Mouse (Mus musculus) monocyte, adult 5-6 weeks (primary cell): ENCODE measurements around the gene Add2. TPM values are rescaled to one million over a fixed set of nuclear protein-coding genes. Genes with fewer than 3 reads are reported as not detected.

Experiments used
- ATAC-seq: fragments of 153-309, 156-312 bp; replicated peaks from 2 replicates; pipeline ENCODE4 v1.8.0; 2017; ENCODE audit warnings: mild to moderate bottlenecking; ENCODE audit not compliant: low TSS enrichment, insufficient number of reproducible peaks, severe bottlenecking, poor library complexity, low FRiP score
- total RNA-seq: library from RNA; stranded (forward); fragments of 200-1000, 200-491, 200-594 nt; gene quantifications from 3 replicates; pipeline ENCODE4 v1.2.3, GENCODE M21; 2017

Gene Add2
- total RNA-seq, 1 experiment from 2014 or later = not detected

- no peak for ATAC-seq
Measured at GRCm38 (mm10) chr6:86160878-86161277, 132.4 kb downstream of the Add2 start.

GRCm38 (mm10) chr6:86161586-86161985 is 133.1 kb downstream of the Add2 start:
- ATAC-seq = no peak

GRCm38 (mm10) chr6:86164028-86164427 is 135.5 kb downstream of the Add2 start:
- ATAC-seq = no peak

- no peak for ATAC-seq
Measured at GRCm38 (mm10) chr6:86166426-86166825, 137.9 kb downstream of the Add2 start.

GRCm38 (mm10) chr6:86167851-86168250 is 139.4 kb downstream of the Add2 start:
- ATAC-seq = no peak

- ATAC-seq = no peak
Measured at GRCm38 (mm10) chr6:86169166-86169565, 140.7 kb downstream of the Add2 start.

Other genes starting within 250 kb of the Add2 start
- gene Nat8f6, start 207.7 kb upstream of the Add2 start, total RNA-seq = not detected in 3 replicates
- not detected in 3 replicates for gene Nat8f5, start 207.7 kb upstream of the Add2 start, total RNA-seq
- not detected in 3 replicates for gene Nat8, start 196.6 kb upstream of the Add2 start, total RNA-seq
- gene Nat8f2, start 159.5 kb upstream of the Add2 start, total RNA-seq = not detected in 3 replicates
- gene Nat8f4, start 123.8 kb upstream of the Add2 start, total RNA-seq = 2.5 to 3.9 TPM (median 2.5 TPM) in 3 replicates
- gene Tprkb, start 116.8 kb upstream of the Add2 start, total RNA-seq = 14.0 to 25.4 TPM (median 23.2 TPM) in 3 replicates
- 2.8 to 8.0 TPM (median 3.5 TPM) in 3 replicates for gene Nat8f1, start 113.0 kb upstream of the Add2 start, total RNA-seq
- 75.8 to 124 TPM (median 81.0 TPM) in 3 replicates for gene Dusp11, start 67.0 kb upstream of the Add2 start, total RNA-seq
- not detected in 3 replicates for gene Figla, start 12.5 kb upstream of the Add2 start, total RNA-seq
- gene Tgfa, start 166.5 kb downstream of the Add2 start, total RNA-seq = 0.10 TPM in 1 of 3 replicates, not detected in the others